Mouse (Mus musculus) bone marrow, adult 2 months (tissue): ENCODE results near the gene D8Ertd738e.

Experiments
- CTCF ChIP-seq: fragments of 200-500 bp; IDR thresholded peaks from 2 replicates; pipeline ENCODE4 v1.5.1; 2011; ENCODE audit warnings: low read length, control low read depth; ENCODE audit not compliant: control insufficient read depth, insufficient read depth
- POLR2A ChIP-seq: fragments of 200-500 bp; IDR thresholded peaks from 2 replicates; pipeline ENCODE4 v1.6.1; 2011; ENCODE audit warnings: low read depth, mild to moderate bottlenecking, control low read depth, low read length, borderline replicate concordance; ENCODE audit not compliant: control insufficient read depth

- TF ChIP-seq CTCF (no peak), POLR2A (no peak)
Measured at GRCm38 (mm10) chr8:84218143-84218542, 31.4 kb downstream of the D8Ertd738e start.
